Mouse (Mus musculus) lung, postnatal 0 days (tissue): Measurements from ENCODE around the gene Esrrb.

Experiments
- CTCF ChIP-seq: IDR thresholded peaks from 2 replicates; pipeline ENCODE4 v1.5.1; 2016; ENCODE audit warnings: antibody characterized with exemption, mild to moderate bottlenecking
- EP300 ChIP-seq: IDR thresholded peaks from 2 replicates; pipeline ENCODE4 v1.6.1; 2016; ENCODE audit warnings: antibody characterized with exemption, mild to moderate bottlenecking, control low read depth

DNA sequence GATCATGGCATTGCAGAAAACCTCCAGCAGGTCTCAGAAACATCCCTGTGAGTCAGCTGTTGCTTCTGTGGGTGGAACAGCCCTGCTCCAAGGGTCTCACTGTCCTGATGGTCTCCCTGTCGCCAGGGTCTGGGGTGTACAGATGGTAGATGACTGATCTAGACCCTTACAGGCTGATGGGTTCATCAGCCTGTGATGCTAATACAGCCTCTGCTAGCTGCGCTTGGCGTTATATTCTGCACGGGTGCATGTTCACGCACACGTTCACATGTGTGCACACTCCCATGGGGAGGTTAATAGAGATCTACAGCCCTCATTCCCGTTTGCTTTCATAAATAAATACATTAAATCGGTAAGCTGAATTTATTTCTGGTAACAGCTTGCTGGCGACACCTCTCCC lies 30.2 kb upstream of the Esrrb start:
- TF ChIP-seq CTCF (no peak), EP300 (no peak)
